Mouse (Mus musculus): ENCODE data around the gene Isl1. TPM values are rescaled to one million over a fixed set of nuclear protein-coding genes. Genes with fewer than 3 reads are reported as not detected.

Isl1 gene
- polyA plus RNA-seq (2015; fragmentation: Nextera tagmentation; extraction: Ambion mirVana) = 30.7 and 33.8 TPM in 2 replicates

GRCm38 (mm10) chr13:116309584-116310462, at the start of gene Isl1:
TSS of gene Isl1 (minus strand) at chr13:116309689.
- H3K27ac ChIP-seq = peak within 1 kb of the TSS; percentile 51; the same call in 1 of the 2 replicates
- H3K9ac ChIP-seq = peak within 1 kb of the TSS; percentile 18; the same call in 1 of the 2 replicates

DNA sequence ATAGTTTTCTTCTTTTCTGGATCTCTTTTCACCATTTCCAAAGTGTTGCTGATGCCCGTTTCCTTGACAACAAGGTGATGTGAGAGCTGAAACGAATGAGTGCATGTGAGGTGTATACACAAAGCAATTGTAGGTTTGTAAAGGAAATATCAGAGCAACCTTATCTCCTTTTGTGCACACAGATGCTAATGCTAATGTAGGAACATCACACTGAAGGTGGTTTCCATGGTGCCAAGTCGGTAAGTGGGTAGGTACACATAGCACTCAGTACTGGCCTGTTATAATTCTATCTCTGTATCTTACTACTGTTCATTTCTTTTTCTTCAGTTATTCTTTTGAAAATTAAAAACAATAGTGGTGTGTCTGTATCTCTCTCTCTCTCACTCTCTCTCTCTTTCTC, 26.3 kb upstream of the Isl1 start:
- Histone ChIP-seq H3K36me3 (replicated peaks) (no peaks in the 10 kb centered on the region), H3K4me2 (no peak overlapping the region), H3K9ac (no peak overlapping the region), H3K4me3 (no peak overlapping the region), H3K4me1 (no peaks in the 10 kb centered on the region), H3K27ac (no peak overlapping the region), H3K9me3 (no peaks in the 10 kb centered on the region), H3K27me3 (replicated peaks) (peaks cover 3% of the 10 kb centered on the region; the same call in 1 of the 2 replicates)
- peak; percentile 74 for ATAC-seq (replicated peaks)
- 65% methylated on average over 3 of the region's 3 CpGs for WGBS

More at GRCm38 (mm10) chr13:116309584-116310462, at the start of gene Isl1:
- peak; percentile 92 for ATAC-seq (replicated peaks)
- peak within 1 kb of the TSS; percentile 82 for H3K4me2 ChIP-seq
- under 1% methylated on average over 76 of the region's 82 CpGs for WGBS
- peaks cover 67% of the 10 kb centered on the region for H3K27me3 ChIP-seq (replicated peaks)
- H3K4me3 ChIP-seq = peak within 1 kb of the TSS; percentile 43
- no peaks in the 10 kb centered on the region for H3K36me3 ChIP-seq (replicated peaks)
- peaks cover 9% of the 10 kb centered on the region for H3K4me1 ChIP-seq
- H3K9me3 ChIP-seq = no peaks in the 10 kb centered on the region

GRCm38 (mm10) chr13:116313636-116314530, 4.4 kb upstream of the Isl1 start:
- no peak overlapping the region for H3K27ac ChIP-seq
- peaks cover 66% of the 10 kb centered on the region for H3K27me3 ChIP-seq (replicated peaks)
- H3K4me3 ChIP-seq = no peak overlapping the region
- no peak for ATAC-seq (replicated peaks)
- WGBS = 1% methylated on average over 28 of the region's 28 CpGs
- no peaks in the 10 kb centered on the region for H3K36me3 ChIP-seq (replicated peaks)
- H3K4me1 ChIP-seq = peaks cover 9% of the 10 kb centered on the region
- H3K4me2 ChIP-seq = no peak overlapping the region
- no peak overlapping the region for H3K9ac ChIP-seq
- no peaks in the 10 kb centered on the region for H3K9me3 ChIP-seq

DNA sequence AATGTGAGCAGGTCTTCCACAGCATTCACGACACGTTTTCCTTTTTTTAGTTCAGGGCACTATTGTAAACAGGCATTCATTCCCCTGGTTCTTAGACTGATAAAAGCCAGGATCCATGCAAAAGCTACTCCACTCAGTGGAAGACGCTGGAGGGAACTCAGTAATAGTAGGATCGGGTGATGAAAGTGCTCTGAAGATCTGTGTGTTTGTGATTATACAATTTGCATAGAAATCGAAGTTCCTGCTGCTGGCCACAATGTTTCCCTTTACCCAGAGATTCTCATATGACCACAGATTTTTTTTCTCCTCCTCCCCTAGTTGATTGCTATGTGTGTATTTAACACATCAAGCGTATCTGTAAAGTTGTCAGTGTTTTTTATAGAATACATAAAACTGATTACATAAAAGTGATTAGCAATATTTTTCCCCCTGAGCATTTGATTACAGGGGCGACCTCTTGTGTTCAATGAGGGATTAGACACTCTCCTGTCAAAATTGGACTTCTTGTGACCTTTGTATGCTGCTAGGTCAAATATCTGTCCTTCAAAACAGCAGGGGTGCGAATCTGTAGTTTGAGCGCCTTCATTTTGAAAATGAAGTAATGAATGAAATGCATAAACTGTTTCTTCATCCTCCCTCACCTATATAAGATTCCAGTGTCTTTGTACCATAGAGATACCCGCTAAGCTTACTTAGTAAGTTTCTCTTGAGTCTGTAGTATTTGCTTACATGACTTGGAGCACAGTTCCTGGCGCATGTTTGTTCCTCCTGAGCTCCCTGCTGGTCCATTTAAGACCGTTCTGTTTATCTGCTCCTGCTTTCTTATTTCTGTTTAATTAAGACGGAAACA, 2.6 kb upstream of the Isl1 start:
- no peaks in the 10 kb centered on the region for H3K9me3 ChIP-seq
- no peak overlapping the region for H3K4me3 ChIP-seq
- no peaks in the 10 kb centered on the region for H3K36me3 ChIP-seq (replicated peaks)
- peaks cover 61% of the 10 kb centered on the region for H3K27me3 ChIP-seq (replicated peaks)
- no peak for ATAC-seq (replicated peaks)
- H3K4me1 ChIP-seq = peaks cover 9% of the 10 kb centered on the region
- no peak overlapping the region for H3K4me2 ChIP-seq
- no peak overlapping the region for H3K9ac ChIP-seq
- 3% methylated on average over 13 of the region's 13 CpGs for WGBS
- no peak overlapping the region for H3K27ac ChIP-seq

GRCm38 (mm10) chr13:116311011-116311410, 1.5 kb upstream of the Isl1 start:
- under 1% methylated on average over 4 of the region's 4 CpGs for WGBS
- H3K4me3 ChIP-seq = 0 out of 2 replicates have a peak overlapping the region, but pooled peaks have one; percentile 43
- no peaks in the 10 kb centered on the region for H3K9me3 ChIP-seq
- H3K27me3 ChIP-seq (replicated peaks) = peaks cover 69% of the 10 kb centered on the region
- H3K36me3 ChIP-seq (replicated peaks) = no peaks in the 10 kb centered on the region
- H3K27ac ChIP-seq = no peak overlapping the region
- no peak for ATAC-seq (replicated peaks)
- H3K9ac ChIP-seq = no peak overlapping the region
- H3K4me1 ChIP-seq = peaks cover 9% of the 10 kb centered on the region
- H3K4me2 ChIP-seq = no peak overlapping the region

DNA sequence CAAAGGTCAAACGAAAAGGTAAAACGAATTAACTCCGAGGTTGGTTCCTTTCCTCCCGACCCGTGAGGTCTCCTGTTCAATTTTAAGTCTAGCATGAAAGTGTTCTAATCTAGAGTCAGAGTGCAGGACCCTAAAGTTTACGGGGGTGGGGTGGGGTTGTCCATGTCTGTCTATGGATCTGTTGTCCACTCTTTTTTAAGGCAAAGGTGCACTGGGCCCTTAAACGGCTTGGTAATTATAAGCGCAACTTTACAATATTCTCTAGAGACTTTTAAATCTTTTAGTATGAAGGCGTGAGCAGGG, 925 bp upstream of the Isl1 start:
- no peak overlapping the region for H3K9ac ChIP-seq
- H3K27me3 ChIP-seq (replicated peaks) = peaks cover 67% of the 10 kb centered on the region
- no peaks in the 10 kb centered on the region for H3K9me3 ChIP-seq
- under 1% methylated on average over 9 of the region's 9 CpGs for WGBS
- no peak overlapping the region for H3K4me2 ChIP-seq
- H3K27ac ChIP-seq = no peak overlapping the region
- ATAC-seq (replicated peaks) = no peak
- H3K36me3 ChIP-seq (replicated peaks) = no peaks in the 10 kb centered on the region
- H3K4me1 ChIP-seq = peaks cover 9% of the 10 kb centered on the region
- peak overlapping the region; percentile 43 for H3K4me3 ChIP-seq

GRCm38 (mm10) chr13:116308933-116309583, 431 bp downstream of the Isl1 start:
- Histone ChIP-seq H3K9me3 (no peaks in the 10 kb centered on the region), H3K36me3 (replicated peaks) (no peaks in the 10 kb centered on the region), H3K4me2 (peak overlapping the region; percentile 82), H3K4me1 (peaks cover 9% of the 10 kb centered on the region), H3K27me3 (replicated peaks) (peaks cover 65% of the 10 kb centered on the region), H3K4me3 (peak overlapping the region; percentile 43), H3K9ac (no peak overlapping the region), H3K27ac (0 out of 2 replicates have a peak overlapping the region, but pooled peaks have one; percentile 15)
- under 1% methylated on average over 18 of the region's 18 CpGs for WGBS
- ATAC-seq (replicated peaks) = peak; percentile 38

GRCm38 (mm10) chr13:116308121-116308932, 1.2 kb downstream of the Isl1 start:
- Histone ChIP-seq H3K9ac (no peak overlapping the region), H3K36me3 (replicated peaks) (no peaks in the 10 kb centered on the region), H3K9me3 (no peaks in the 10 kb centered on the region), H3K4me2 (no peak overlapping the region), H3K4me1 (peaks cover 9% of the 10 kb centered on the region), H3K27ac (no peak overlapping the region), H3K27me3 (replicated peaks) (peaks cover 67% of the 10 kb centered on the region), H3K4me3 (peak overlapping the region; percentile 43)
- WGBS = under 1% methylated on average over 20 of the region's 20 CpGs
- ATAC-seq (replicated peaks) = no peak

DNA sequence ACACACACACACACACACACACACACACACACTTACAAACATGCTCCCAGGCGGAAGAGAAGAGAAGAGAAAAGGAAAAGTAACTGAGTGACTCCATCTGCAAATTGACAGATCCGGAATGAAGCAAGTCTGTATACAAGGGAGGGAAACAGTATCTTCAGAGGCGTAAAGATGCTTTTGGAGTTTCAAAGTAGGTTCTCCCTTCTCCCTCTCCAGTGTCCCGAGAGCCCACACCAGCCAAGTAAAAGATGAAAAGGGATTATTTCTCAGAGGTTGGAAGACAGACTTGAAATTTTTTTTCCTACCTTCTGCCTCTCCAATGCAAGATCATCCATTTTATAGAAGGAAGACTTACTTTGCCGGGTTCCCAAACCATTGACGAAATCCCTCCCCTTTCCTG, 2.9 kb downstream of the Isl1 start:
- under 1% methylated on average over 6 of the region's 6 CpGs for WGBS
- ATAC-seq (replicated peaks) = no peak
- Histone ChIP-seq H3K27ac (no peak overlapping the region), H3K4me2 (no peak overlapping the region), H3K27me3 (replicated peaks) (peaks cover 75% of the 10 kb centered on the region), H3K36me3 (replicated peaks) (no peaks in the 10 kb centered on the region), H3K9ac (no peak overlapping the region), H3K9me3 (no peaks in the 10 kb centered on the region), H3K4me1 (peaks cover 9% of the 10 kb centered on the region), H3K4me3 (peak overlapping the region; percentile 20)

DNA sequence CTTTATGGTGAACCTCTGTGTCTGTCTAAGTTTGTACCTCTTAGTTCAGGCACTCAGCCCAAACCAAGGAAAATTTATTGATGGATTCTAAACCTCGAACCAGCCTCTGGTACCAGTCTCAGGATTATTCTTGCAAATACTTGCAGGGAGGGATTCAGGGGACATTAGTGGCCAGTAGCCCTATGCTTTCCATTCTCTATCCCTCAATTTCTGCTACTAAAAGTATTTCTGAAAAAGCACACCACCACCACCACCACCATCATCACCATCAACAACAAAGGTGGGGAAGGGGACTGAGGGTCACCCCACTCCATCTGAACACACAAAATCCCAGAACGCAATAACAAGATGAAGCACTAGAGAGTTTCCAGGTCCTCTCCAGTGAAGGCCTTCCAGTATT, 3.8 kb downstream of the Isl1 start:
- Histone ChIP-seq H3K4me2 (no peak overlapping the region), H3K27me3 (replicated peaks) (peaks cover 75% of the 10 kb centered on the region), H3K9me3 (no peaks in the 10 kb centered on the region), H3K36me3 (replicated peaks) (no peaks in the 10 kb centered on the region), H3K9ac (no peak overlapping the region), H3K4me3 (peak overlapping the region; percentile 20; the same call in 1 of the 2 replicates), H3K27ac (no peak overlapping the region), H3K4me1 (peaks cover 9% of the 10 kb centered on the region)
- 0% methylated on average over 2 of the region's 2 CpGs for WGBS
- no peak for ATAC-seq (replicated peaks)
